Comparison of ENCODE assay signal across 24 mouse cellular contexts in genomic region chr16:44328644-44329043, GRCm38 (mm10). TPM values are rescaled to one million over a fixed set of nuclear protein-coding genes. Genes with fewer than 3 reads are reported as not detected.
A peak's percentile ranks its signal among the peaks of the same experiment; 100 is the strongest.
DNase-seq lines count a peak whose midpoint lies in the region; ATAC-seq and TF ChIP-seq lines count a peak whose summit lies in the region.
"Had no signal": no experiment of that assay in that cellular context is flagged by ENCODE, and none has a peak within 500 bp of the region (broad histone marks: within the 10 kb centered on the region; RNA-seq: fewer than 3 reads in every experiment).

No protein-coding gene starts in this region.

- no peaks in the 10 kb centered on the region for H3K9me3 ChIP-seq in stomach, embryonic 15.5 days
- H3K9me3 ChIP-seq in forebrain, embryonic 15.5 days = no peaks in the 10 kb centered on the region
- H3K9me3 ChIP-seq in hindbrain, embryonic 11.5 days (ENCODE audit: control insufficient read depth, low read length) = no peaks in the 10 kb centered on the region
- H3K9me3 ChIP-seq: forebrain, embryonic 13.5 days; hindbrain, embryonic 13.5 days had no signal

- H3K4me1 ChIP-seq in lung, adult 2 months (ENCODE audit: control insufficient read depth, insufficient read depth, low read length) = peaks cover 3% of the 10 kb centered on the region; the same call in 1 of the 2 replicates
- peaks cover 4% of the 10 kb centered on the region for H3K4me1 ChIP-seq in stomach, embryonic 15.5 days
- H3K4me1 ChIP-seq in forebrain, embryonic 15.5 days = peaks cover 13% of the 10 kb centered on the region
- no peaks in the 10 kb centered on the region for H3K4me1 ChIP-seq in hindbrain, embryonic 11.5 days (replicated peaks; ENCODE audit: control insufficient read depth, insufficient read depth, low read length)

- H3K4me2 ChIP-seq in stomach, embryonic 15.5 days = no peak overlapping the region
- H3K4me2 ChIP-seq in forebrain, embryonic 15.5 days (replicated peaks) = no peak overlapping the region
- H3K4me2 ChIP-seq in hindbrain, embryonic 11.5 days (replicated peaks; ENCODE audit: low read depth, low read length) = no peak overlapping the region
- H3K4me2 ChIP-seq: forebrain, embryonic 13.5 days; heart, embryonic 11.5 days; hindbrain, embryonic 13.5 days had no signal

- peak; percentile 44 for DNase-seq in lung, postnatal 36 days
- no peak for DNase-seq in lung, adult 2 months
- DNase-seq in 416B (ENCODE audit: low read depth) = peak; percentile 35
- no peak for DNase-seq in cerebellum, adult 9-10 months
- DNase-seq in hindbrain, embryonic 11.5 days (ENCODE audit: low spot score) = no peak
- DNase-seq: adrenal gland, adult 8-10 months; adrenal gland, postnatal 25 days; cerebellum, adult 11-12 months; cerebellum, adult 8-10 months; cerebellum, postnatal 14 days; forebrain, postnatal 0 days; gastrocnemius, adult 2 months; gastrocnemius, postnatal 14 days; heart, adult 2 months had no signal

- TF ChIP-seq POLR2A in lung, adult 2 months (IDR thresholded peaks at IDR 0.05; ENCODE audit: borderline replicate concordance, extremely low read depth, low read depth, low read length) = no peak

- H3K4me3 ChIP-seq in lung, adult 2 months (replicated peaks; ENCODE audit: extremely low read depth, low read depth, low read length) = no peak overlapping the region
- H3K4me3 ChIP-seq in stomach, embryonic 15.5 days (replicated peaks) = no peak overlapping the region
- no peak overlapping the region for H3K4me3 ChIP-seq in forebrain, embryonic 15.5 days
- no peak overlapping the region for H3K4me3 ChIP-seq in hindbrain, embryonic 11.5 days (ENCODE audit: low read depth, low read length)
- H3K4me3 ChIP-seq: forebrain, embryonic 10.5 days; forebrain, embryonic 13.5 days; gastrocnemius, adult 2 months; heart, adult 2 months; hindbrain, embryonic 13.5 days had no signal

- no peak for TF ChIP-seq CTCF in lung, adult 2 months (IDR thresholded peaks at IDR 0.05; ENCODE audit: insufficient read depth, low read length)

- peak overlapping the region; percentile 38; the same call in 1 of the 2 replicates for H3K27ac ChIP-seq in stomach, embryonic 15.5 days
- no peak overlapping the region for H3K27ac ChIP-seq in forebrain, embryonic 15.5 days (replicated peaks)
- H3K27ac ChIP-seq in hindbrain, embryonic 11.5 days (ENCODE audit: low read depth, low read length) = no peak overlapping the region
- H3K27ac ChIP-seq: forebrain, embryonic 10.5 days; forebrain, embryonic 13.5 days; gastrocnemius, adult 2 months; heart, adult 2 months; hindbrain, embryonic 13.5 days had no signal

- 48% methylated on average over 4 of the region's 4 CpGs for WGBS in lung, adult 2 months
- 45% methylated on average over 4 of the region's 4 CpGs for WGBS in stomach, embryonic 15.5 days
- WGBS in forebrain, embryonic 15.5 days = 80% methylated on average over 4 of the region's 4 CpGs
- WGBS in hindbrain, embryonic 11.5 days = 79% methylated on average over 4 of the region's 4 CpGs

- no peaks in the 10 kb centered on the region; the same call in 1 of the 2 replicates for H3K27me3 ChIP-seq in stomach, embryonic 15.5 days (replicated peaks)
- H3K27me3 ChIP-seq in forebrain, embryonic 15.5 days = 0 out of 2 replicates have a peak, but pooled peaks cover 6% of the 10 kb centered on the region
- H3K27me3 ChIP-seq in hindbrain, embryonic 11.5 days (ENCODE audit: control insufficient read depth, insufficient read depth, low read length) = peaks cover 14% of the 10 kb centered on the region

- H3K36me3 ChIP-seq in stomach, embryonic 15.5 days = no peaks in the 10 kb centered on the region
- no peaks in the 10 kb centered on the region for H3K36me3 ChIP-seq in forebrain, embryonic 15.5 days
- no peaks in the 10 kb centered on the region for H3K36me3 ChIP-seq in hindbrain, embryonic 11.5 days (ENCODE audit: control insufficient read depth, insufficient read depth, low read length)
- H3K36me3 ChIP-seq: forebrain, embryonic 10.5 days; hindbrain, embryonic 13.5 days had no signal

- H3K9ac ChIP-seq in stomach, embryonic 15.5 days = no peak overlapping the region
- H3K9ac ChIP-seq in forebrain, embryonic 15.5 days (replicated peaks) = no peak overlapping the region
- H3K9ac ChIP-seq in hindbrain, embryonic 11.5 days (ENCODE audit: low read depth, low read length) = no peak overlapping the region
- H3K9ac ChIP-seq: forebrain, embryonic 13.5 days; forebrain, postnatal 0 days; hindbrain, embryonic 13.5 days had no signal

- ATAC-seq in granulocyte monocyte progenitor cell, adult 5-6 weeks (replicated peaks; ENCODE audit: poor library complexity, severe bottlenecking) = 0 out of 2 replicates have a peak, but pooled peaks have one; percentile 20
- ATAC-seq in stomach, embryonic 15.5 days (ENCODE audit: insufficient read depth, low FRiP score, low read depth) = peak; percentile 71
- ATAC-seq in forebrain, embryonic 15.5 days (replicated peaks) = no peak
- ATAC-seq in hindbrain, embryonic 11.5 days (ENCODE audit: low FRiP score) = no peak
- ATAC-seq: activated CD4-positive, CD25-positive, alpha-beta regulatory T cell, adult 4 months; forebrain, embryonic 13.5 days; forebrain, postnatal 0 days; hindbrain, embryonic 16.5 days had no signal

RNA-seq across cellular contexts. Expression of gene Sidt1, which starts 4.4 kb away (rescaled TPM):
- 2.9 and 4.3 TPM in 2 replicates for polyA plus RNA-seq in lung, adult 2 months (2012; rRNA removed)
- total RNA-seq in granulocyte monocyte progenitor cell, adult 5-6 weeks (2014; fragmentation: Nextera tagmentation) = not detected in 2 replicates
- 0.26 TPM in 1 of 2 replicates, not detected in the other for total RNA-seq in granulocyte monocyte progenitor cell, adult 5-6 weeks (2017)
- polyA plus RNA-seq in stomach, embryonic 15.5 days (2015; fragmentation: Nextera tagmentation; extraction: Ambion mirVana) = 3.8 and 4.7 TPM in 2 replicates
- 3.1 and 3.5 TPM in 2 replicates for polyA plus RNA-seq in forebrain, embryonic 15.5 days (2015; fragmentation: Nextera tagmentation; extraction: Ambion mirVana)
- 0.20 and 0.28 TPM in 2 replicates for polyA plus RNA-seq in hindbrain, embryonic 11.5 days (2014; fragmentation: Nextera tagmentation; extraction: Ambion mirVana)
- polyA plus RNA-seq: heart, embryonic 11.5 days; heart, embryonic 14.5 days had no signal

RNA-seq across cellular contexts. Expression of gene Spice1, which starts 18.3 kb away (rescaled TPM):
- polyA plus RNA-seq in lung, adult 2 months (2012; rRNA removed) = 7.6 and 8.9 TPM in 2 replicates
- 23.0 and 37.4 TPM in 2 replicates for total RNA-seq in granulocyte monocyte progenitor cell, adult 5-6 weeks (2014; fragmentation: Nextera tagmentation)
- total RNA-seq in granulocyte monocyte progenitor cell, adult 5-6 weeks (2017) = 19.8 and 22.3 TPM in 2 replicates
- 28.3 and 28.7 TPM in 2 replicates for polyA plus RNA-seq in stomach, embryonic 15.5 days (2015; fragmentation: Nextera tagmentation; extraction: Ambion mirVana)
- 20.6 and 23.4 TPM in 2 replicates for polyA plus RNA-seq in forebrain, embryonic 15.5 days (2015; fragmentation: Nextera tagmentation; extraction: Ambion mirVana)
- polyA plus RNA-seq in hindbrain, embryonic 11.5 days (2014; fragmentation: Nextera tagmentation; extraction: Ambion mirVana) = 27.2 and 30.1 TPM in 2 replicates

Comparison
In these comparisons a context has a peak if more than half of its experiments do, and no peak if none do; other contexts are left out.
1. DNase-seq: peak in lung, postnatal 36 days (single experiment) and 416B (single experiment); none in lung, adult 2 months (single experiment), cerebellum, adult 9-10 months (single experiment) and hindbrain, embryonic 11.5 days (single experiment).
2. ATAC-seq: peak in granulocyte monocyte progenitor cell, adult 5-6 weeks (single experiment) and stomach, embryonic 15.5 days (single experiment); none in forebrain, embryonic 15.5 days (single experiment) and hindbrain, embryonic 11.5 days (single experiment).